Mouse (Mus musculus) bone marrow macrophage, adult 2 months (primary cell): ENCODE measurements around the gene Gm42878.

Experiments used
- CTCF ChIP-seq: IDR thresholded peaks from 2 replicates; pipeline ENCODE4 v1.5.1; 2012; ENCODE audit warnings: low read depth, mild to moderate bottlenecking, low read length, moderate library complexity
- POLR2A ChIP-seq: IDR thresholded peaks from 2 replicates; pipeline ENCODE4 v1.6.1; 2012; ENCODE audit warnings: mild to moderate bottlenecking, low read depth, low read length, borderline replicate concordance

- TF ChIP-seq CTCF (no peak), POLR2A (no peak)
Observed at GRCm38 (mm10) chr5:121589928-121590327, 44.6 kb upstream of the Gm42878 start.
